Mouse (Mus musculus) liver, embryonic 14.5 days (tissue): ENCODE data around the gene Nmu.

ENCODE experiments used
- CTCF ChIP-seq: IDR thresholded peaks from 2 replicates; pipeline ENCODE4 v1.5.1; 2016; ENCODE audit warnings: antibody characterized with exemption, low read depth, control low read depth
- EP300 ChIP-seq: IDR thresholded peaks from 2 replicates; pipeline ENCODE4 v1.6.1; 2016; ENCODE audit warnings: antibody characterized with exemption, low read depth

GRCm38 (mm10) chr5:76363453-76364104 is at the start of gene Nmu:
- no peak for TF ChIP-seq CTCF
- TF ChIP-seq EP300, result no peak
